Mouse (Mus musculus) myocyte (in vitro differentiated cells): ENCODE data around the gene Naga.

ENCODE experiments used
- POLR2A ChIP-seq: IDR thresholded peaks from one replicate; pipeline ENCODE4 v1.6.1; 2011; ENCODE audit warnings: low read depth, mild to moderate bottlenecking, control low read depth, moderate library complexity; ENCODE audit not compliant: insufficient read length
- SRF ChIP-seq: IDR thresholded peaks from one replicate; pipeline ENCODE4 v1.6.1; 2011; ENCODE audit warnings: low read depth; ENCODE audit not compliant: control insufficient read depth, insufficient read length

DNA sequence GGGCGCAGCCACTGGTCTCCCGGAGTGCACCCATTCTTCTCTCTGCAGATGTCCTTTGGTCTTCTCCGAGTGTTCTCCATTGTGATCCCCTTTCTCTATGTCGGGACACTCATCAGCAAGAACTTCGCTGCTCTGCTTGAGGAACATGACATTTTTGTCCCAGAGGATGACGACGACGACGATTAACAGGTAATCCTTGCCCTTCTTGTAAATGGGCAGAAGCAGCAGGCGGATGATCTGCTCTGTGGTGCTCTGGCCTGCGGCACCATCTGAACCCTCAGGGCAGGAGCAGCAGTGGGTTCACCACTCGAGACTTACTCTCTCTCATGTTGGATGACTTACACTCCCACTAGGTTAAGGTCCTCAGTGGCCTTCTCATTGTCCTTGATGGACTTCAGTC, 9.1 kb upstream of the Naga start:
- TF ChIP-seq SRF (no peak), POLR2A (no peak)
